25 mouse cellular contexts compared by ENCODE assay signal in genomic region chr1:174170706-174171501, GRCm38 (mm10). TPM values are rescaled to one million over a fixed set of nuclear protein-coding genes. Genes with fewer than 3 reads are reported as not detected.
DNase-seq lines count a peak whose midpoint lies in the region; ATAC-seq and TF ChIP-seq lines count a peak whose summit lies in the region.
"Had no signal": no experiment of that assay in that cellular context is flagged by ENCODE, and none has a peak within 500 bp of the region (broad histone marks: within the 10 kb centered on the region; RNA-seq: fewer than 3 reads in every experiment).

No protein-coding gene starts in this region.

- 52% methylated on average over 5 of the region's 5 CpGs for WGBS in intestine, embryonic 15.5 days
- 64% methylated on average over 5 of the region's 5 CpGs for WGBS in intestine, postnatal 0 days
- 54% methylated on average over 5 of the region's 5 CpGs for WGBS in liver, embryonic 16.5 days (ENCODE audit: insufficient replicate concordance)

- H3K27ac ChIP-seq in intestine, embryonic 15.5 days, result no peak overlapping the region
- H3K27ac ChIP-seq in intestine, postnatal 0 days (ENCODE audit: low read depth, low read length), result no peak overlapping the region
- peak overlapping the region; percentile 96 for H3K27ac ChIP-seq in liver, embryonic 16.5 days (ENCODE audit: low read length)
- H3K27ac ChIP-seq: embryonic facial prominence, embryonic 15.5 days; forebrain, embryonic 13.5 days; gastrocnemius, adult 2 months; limb, embryonic 10.5 days; midbrain, embryonic 12.5 days; stomach, embryonic 15.5 days had no signal

- TF ChIP-seq CTCF in intestine, postnatal 0 days (IDR thresholded peaks at IDR 0.05; ENCODE audit: low read depth), result no peak

- no peak overlapping the region for H3K4me2 ChIP-seq in intestine, embryonic 15.5 days (replicated peaks)
- no peak overlapping the region for H3K4me2 ChIP-seq in intestine, postnatal 0 days (replicated peaks; ENCODE audit: low read depth)
- peak overlapping the region; percentile 54 for H3K4me2 ChIP-seq in liver, embryonic 16.5 days (ENCODE audit: low read depth, low read length)
- H3K4me2 ChIP-seq: embryonic facial prominence, embryonic 15.5 days; forebrain, embryonic 13.5 days; midbrain, embryonic 12.5 days; stomach, embryonic 15.5 days had no signal

- no peak overlapping the region for H3K4me3 ChIP-seq in intestine, embryonic 15.5 days (replicated peaks)
- H3K4me3 ChIP-seq in intestine, postnatal 0 days (ENCODE audit: low read depth, low read length), result no peak overlapping the region
- peak overlapping the region; percentile 87 for H3K4me3 ChIP-seq in erythroblast, embryonic 14.5 days (replicated peaks)
- H3K4me3 ChIP-seq in liver, embryonic 16.5 days (ENCODE audit: low read depth, low read length), result peak overlapping the region; percentile 26; the same call in 1 of the 2 replicates
- H3K4me3 ChIP-seq: embryonic facial prominence, embryonic 15.5 days; forebrain, embryonic 13.5 days; gastrocnemius, adult 2 months; limb, embryonic 10.5 days; midbrain, embryonic 12.5 days; stomach, embryonic 15.5 days had no signal

- ATAC-seq in intestine, embryonic 15.5 days, result 0 out of 2 replicates have a peak, but pooled peaks have one; percentile 8
- ATAC-seq in intestine, postnatal 0 days, result no peak
- peak; percentile 17 for ATAC-seq in liver, embryonic 16.5 days (ENCODE audit: low read depth)
- ATAC-seq: activated CD4-positive, CD25-positive, alpha-beta regulatory T cell, adult 4 months; forebrain, embryonic 13.5 days had no signal

- no peaks in the 10 kb centered on the region for H3K4me1 ChIP-seq in intestine, embryonic 15.5 days (replicated peaks)
- H3K4me1 ChIP-seq in intestine, postnatal 0 days (replicated peaks; ENCODE audit: control insufficient read depth, insufficient read depth, low read length), result no peaks in the 10 kb centered on the region
- peaks cover 36% of the 10 kb centered on the region for H3K4me1 ChIP-seq in erythroblast, embryonic 14.5 days (ENCODE audit: control insufficient read depth)
- peaks cover 19% of the 10 kb centered on the region for H3K4me1 ChIP-seq in liver, embryonic 16.5 days (ENCODE audit: control insufficient read depth, low read depth, low read length)
- H3K4me1 ChIP-seq: embryonic facial prominence, embryonic 15.5 days; limb, embryonic 10.5 days; stomach, embryonic 15.5 days had no signal

- H3K27me3 ChIP-seq in intestine, embryonic 15.5 days (replicated peaks), result no peaks in the 10 kb centered on the region
- H3K27me3 ChIP-seq in intestine, postnatal 0 days (replicated peaks; ENCODE audit: control insufficient read depth, insufficient read depth, low read length), result no peaks in the 10 kb centered on the region
- H3K27me3 ChIP-seq in erythroblast, embryonic 14.5 days (ENCODE audit: control insufficient read depth), result no peaks in the 10 kb centered on the region
- H3K27me3 ChIP-seq in liver, embryonic 16.5 days (ENCODE audit: control insufficient read depth, insufficient read depth, low read depth, low read length), result no peaks in the 10 kb centered on the region
- H3K27me3 ChIP-seq: embryonic facial prominence, embryonic 15.5 days; forebrain, embryonic 13.5 days; midbrain, embryonic 12.5 days; stomach, embryonic 15.5 days had no signal

- no peak overlapping the region for H3K9ac ChIP-seq in intestine, embryonic 15.5 days
- H3K9ac ChIP-seq in intestine, postnatal 0 days (ENCODE audit: low read depth, low read length), result no peak overlapping the region
- H3K9ac ChIP-seq in liver, embryonic 16.5 days (ENCODE audit: low read depth, low read length), result peak overlapping the region; percentile 62
- H3K9ac ChIP-seq: embryonic facial prominence, embryonic 15.5 days; forebrain, embryonic 13.5 days; midbrain, embryonic 12.5 days; stomach, embryonic 15.5 days had no signal

- no peaks in the 10 kb centered on the region for H3K9me3 ChIP-seq in intestine, embryonic 15.5 days
- no peaks in the 10 kb centered on the region for H3K9me3 ChIP-seq in intestine, postnatal 0 days (ENCODE audit: control insufficient read depth)
- no peaks in the 10 kb centered on the region for H3K9me3 ChIP-seq in erythroblast, embryonic 14.5 days (ENCODE audit: control insufficient read depth, low read length)
- no peaks in the 10 kb centered on the region for H3K9me3 ChIP-seq in liver, embryonic 16.5 days (replicated peaks; ENCODE audit: control insufficient read depth, low read length)
- H3K9me3 ChIP-seq: embryonic facial prominence, embryonic 15.5 days; forebrain, embryonic 13.5 days; limb, embryonic 10.5 days; midbrain, embryonic 12.5 days; stomach, embryonic 15.5 days had no signal

- peak; percentile 34 for DNase-seq in Muller cell, postnatal 12 days (ENCODE audit: inconsistent ontology term)
- DNase-seq in retina, embryonic 14.5 days (ENCODE audit: low spot score), result no peak
- no peak for DNase-seq in right cerebral cortex, postnatal 25 days
- no peak for DNase-seq in spleen, postnatal 4 days (ENCODE audit: low spot score in 2 of 2)
- DNase-seq: adrenal gland, postnatal 14 days; cerebellum, adult 9-11 months; kidney, adult 2 months; kidney, postnatal 10 days; lung, postnatal 10 days; thymus, adult 2 months had no signal

- H3K36me3 ChIP-seq in intestine, embryonic 15.5 days, result no peaks in the 10 kb centered on the region
- H3K36me3 ChIP-seq in intestine, postnatal 0 days (ENCODE audit: control insufficient read depth, insufficient read depth), result no peaks in the 10 kb centered on the region
- H3K36me3 ChIP-seq in erythroblast, embryonic 14.5 days (ENCODE audit: control insufficient read depth), result peaks cover 20% of the 10 kb centered on the region
- H3K36me3 ChIP-seq in liver, embryonic 16.5 days (ENCODE audit: control insufficient read depth, insufficient read depth), result peaks cover 14% of the 10 kb centered on the region
- H3K36me3 ChIP-seq: embryonic facial prominence, embryonic 15.5 days; limb, embryonic 10.5 days; midbrain, embryonic 12.5 days; stomach, embryonic 15.5 days had no signal

RNA-seq across cellular contexts. Expression of gene Spta1, which starts 1.7 kb away (rescaled TPM):
- polyA plus RNA-seq in intestine, embryonic 15.5 days (2015; fragmentation: Nextera tagmentation; extraction: Ambion mirVana), result 0.85 and 0.94 TPM in 2 replicates
- polyA plus RNA-seq in intestine, postnatal 0 days (2015; fragmentation: Nextera tagmentation; extraction: Ambion mirVana), result 0.04 TPM in 1 of 2 replicates, not detected in the other
- polyA plus RNA-seq in erythroblast, embryonic 14.5 days (2012), result 3.5 and 4.1 TPM in 2 replicates
- 35.2 and 38.2 TPM in 2 replicates for polyA plus RNA-seq in liver, embryonic 16.5 days (2015; fragmentation: Nextera tagmentation; extraction: Ambion mirVana)
- polyA plus RNA-seq: liver, adult 2 months had no signal

RNA-seq across cellular contexts. Expression of gene Olfr420, which starts 15.5 kb away (rescaled TPM):
- not detected in 2 replicates for polyA plus RNA-seq in intestine, embryonic 15.5 days (2015; fragmentation: Nextera tagmentation; extraction: Ambion mirVana)
- polyA plus RNA-seq in intestine, postnatal 0 days (2015; fragmentation: Nextera tagmentation; extraction: Ambion mirVana), result not detected in 2 replicates
- polyA plus RNA-seq in erythroblast, embryonic 14.5 days (2012), result not detected in 2 replicates
- polyA plus RNA-seq in liver, embryonic 16.5 days (2015; fragmentation: Nextera tagmentation; extraction: Ambion mirVana), result 0.97 and 1.1 TPM in 2 replicates
- polyA plus RNA-seq: activated CD4-positive, CD25-positive, alpha-beta regulatory T cell, adult 4 months; brain, embryonic 14.5 days; frontal cortex, adult 2 months; hindbrain, embryonic 11.5 days; kidney, adult 2 months; limb, embryonic 10.5 days; liver, adult 2 months; midbrain, embryonic 12.5 days; stomach, embryonic 15.5 days; thymus, adult 2 months had no signal

RNA-seq across cellular contexts. Expression of gene Olfr424, which starts 39.6 kb away (rescaled TPM):
- polyA plus RNA-seq in intestine, embryonic 15.5 days (2015; fragmentation: Nextera tagmentation; extraction: Ambion mirVana), result not detected in 2 replicates
- not detected in 2 replicates for polyA plus RNA-seq in intestine, postnatal 0 days (2015; fragmentation: Nextera tagmentation; extraction: Ambion mirVana)
- polyA plus RNA-seq in erythroblast, embryonic 14.5 days (2012), result not detected in 2 replicates
- not detected in 2 replicates for polyA plus RNA-seq in liver, embryonic 16.5 days (2015; fragmentation: Nextera tagmentation; extraction: Ambion mirVana)
- polyA plus RNA-seq: activated CD4-positive, CD25-positive, alpha-beta regulatory T cell, adult 4 months; brain, embryonic 14.5 days; forebrain, embryonic 13.5 days; frontal cortex, adult 2 months; hindbrain, embryonic 11.5 days; kidney, adult 2 months; limb, embryonic 10.5 days; liver, adult 2 months; midbrain, embryonic 12.5 days; stomach, embryonic 15.5 days had no signal

RNA-seq across cellular contexts. Expression of gene Olfr231, which starts 49.9 kb away (rescaled TPM):
- polyA plus RNA-seq in intestine, embryonic 15.5 days (2015; fragmentation: Nextera tagmentation; extraction: Ambion mirVana), result not detected in 2 replicates
- not detected in 2 replicates for polyA plus RNA-seq in intestine, postnatal 0 days (2015; fragmentation: Nextera tagmentation; extraction: Ambion mirVana)
- polyA plus RNA-seq in erythroblast, embryonic 14.5 days (2012), result not detected in 2 replicates
- not detected in 2 replicates for polyA plus RNA-seq in liver, embryonic 16.5 days (2015; fragmentation: Nextera tagmentation; extraction: Ambion mirVana)
- polyA plus RNA-seq: activated CD4-positive, CD25-positive, alpha-beta regulatory T cell, adult 4 months; brain, embryonic 14.5 days; forebrain, embryonic 13.5 days; frontal cortex, adult 2 months; hindbrain, embryonic 11.5 days; kidney, adult 2 months; limb, embryonic 10.5 days; liver, adult 2 months; midbrain, embryonic 12.5 days; stomach, embryonic 15.5 days; thymus, adult 2 months had no signal

Comparison
In these comparisons a context has a peak if more than half of its experiments do, and no peak if none do; other contexts are left out.
1. H3K4me3 ChIP-seq: peak in erythroblast, embryonic 14.5 days (single experiment) and liver, embryonic 16.5 days (single experiment); none in intestine, embryonic 15.5 days (single experiment) and intestine, postnatal 0 days (single experiment).